Mouse (Mus musculus): ENCODE measurements around the gene Ccdc69.

The Ccdc69 gene

DNA sequence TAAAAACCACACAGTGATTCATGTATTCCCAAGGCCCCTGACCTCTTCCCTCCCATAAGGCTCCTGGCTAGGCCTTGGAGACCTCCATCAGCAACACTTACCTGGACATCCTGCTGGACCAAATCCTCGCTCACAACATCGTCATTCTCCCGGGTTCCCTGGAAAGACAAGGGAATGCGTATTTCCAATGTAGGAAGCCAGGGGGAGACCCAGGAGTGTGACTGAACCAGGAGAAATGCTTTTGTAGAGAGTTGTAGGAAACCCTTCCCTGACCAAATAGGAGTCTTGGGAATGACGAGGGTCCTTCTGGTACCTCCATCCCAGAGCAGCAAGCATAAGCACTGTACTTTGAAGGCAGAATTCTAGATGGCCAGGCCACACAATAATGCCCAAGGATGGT is 72.2 kb downstream of the Ccdc69 start:
- DNase-seq, result no peak

GRCm38 (mm10) chr11:55004970-55005502 is 72.9 kb downstream of the Ccdc69 start:
- no peak for DNase-seq

Data from thymus, adult 18-20 months (tissue).